Comparison of ENCODE assay signal across 8 mouse cellular contexts in genomic region chr7:44373889-44374652, GRCm38 (mm10). TPM values are rescaled to one million over a fixed set of nuclear protein-coding genes. Genes with fewer than 3 reads are reported as not detected.
DNase-seq lines count a peak whose midpoint lies in the region; ATAC-seq and TF ChIP-seq lines count a peak whose summit lies in the region.

No protein-coding gene starts in this region.

- no peaks in the 10 kb centered on the region for H3K9me3 ChIP-seq in heart, embryonic 15.5 days (replicated peaks)
- no peaks in the 10 kb centered on the region for H3K9me3 ChIP-seq in liver, embryonic 13.5 days (replicated peaks)
- H3K9me3 ChIP-seq in stomach, embryonic 15.5 days: no peaks in the 10 kb centered on the region

- peak; percentile 84 for ATAC-seq in heart, embryonic 15.5 days (replicated peaks; ENCODE audit: insufficient number of reproducible peaks, insufficient read depth, low FRiP score, low read depth)
- peak; percentile 85 for ATAC-seq in liver, embryonic 13.5 days (ENCODE audit: low read depth)
- peak; percentile 90 for ATAC-seq in stomach, embryonic 15.5 days (ENCODE audit: insufficient read depth, low FRiP score, low read depth)

- H3K27ac ChIP-seq in heart, embryonic 15.5 days: peak overlapping the region; percentile 45
- peak overlapping the region; percentile 25; the same call in 1 of the 2 replicates for H3K27ac ChIP-seq in liver, embryonic 13.5 days
- H3K27ac ChIP-seq in stomach, embryonic 15.5 days: peak overlapping the region; percentile 62

- no peaks in the 10 kb centered on the region for H3K36me3 ChIP-seq in heart, embryonic 15.5 days
- no peaks in the 10 kb centered on the region for H3K36me3 ChIP-seq in liver, embryonic 13.5 days
- H3K36me3 ChIP-seq in stomach, embryonic 15.5 days: no peaks in the 10 kb centered on the region

- peaks cover 22% of the 10 kb centered on the region for H3K4me1 ChIP-seq in heart, embryonic 15.5 days (replicated peaks)
- peaks cover 25% of the 10 kb centered on the region for H3K4me1 ChIP-seq in liver, embryonic 13.5 days (replicated peaks)
- peaks cover 6% of the 10 kb centered on the region; the same call in 1 of the 2 replicates for H3K4me1 ChIP-seq in stomach, embryonic 15.5 days

- peak overlapping the region; percentile 52 for H3K9ac ChIP-seq in heart, embryonic 15.5 days
- H3K9ac ChIP-seq in liver, embryonic 13.5 days: peak overlapping the region; percentile 66
- peak overlapping the region; percentile 23; the same call in 1 of the 2 replicates for H3K9ac ChIP-seq in stomach, embryonic 15.5 days

- DNase-seq in CD4-positive helper T cell, adult 2 months (ENCODE audit: low read depth, low spot score): peak; percentile 84
- peak; percentile 98 for DNase-seq in brain, embryonic 14.5 days (ENCODE audit: low read depth)
- peak; percentile 82 for DNase-seq in fibroblast of lung, adult 2 months (ENCODE audit: low read depth)
- peak; percentile 89 to 93 for DNase-seq in kidney, postnatal 25 days
- DNase-seq in liver, embryonic 13.5 days: peak; percentile 67
- peak; percentile 70 to 71 for DNase-seq in natural killer cell, adult 2 months (ENCODE audit: low spot score in 2 of 2)

- H3K27me3 ChIP-seq in heart, embryonic 15.5 days: 0 out of 2 replicates have a peak, but pooled peaks cover 3% of the 10 kb centered on the region
- H3K27me3 ChIP-seq in liver, embryonic 13.5 days: peaks cover 3% of the 10 kb centered on the region; the same call in 1 of the 2 replicates
- no peaks in the 10 kb centered on the region for H3K27me3 ChIP-seq in stomach, embryonic 15.5 days (replicated peaks)

- TF ChIP-seq POLR2A in brain, embryonic 14.5 days (IDR thresholded peaks at IDR 0.05; ENCODE audit: borderline replicate concordance, extremely low read depth, insufficient read depth, insufficient read length, poor library complexity, severe bottlenecking): no peak

- WGBS in heart, embryonic 15.5 days: under 1% methylated on average over 19 of the region's 19 CpGs
- WGBS in liver, embryonic 13.5 days (ENCODE audit: insufficient replicate concordance): under 1% methylated on average over 19 of the region's 19 CpGs
- WGBS in stomach, embryonic 15.5 days: under 1% methylated on average over 19 of the region's 19 CpGs

- no peak for TF ChIP-seq CTCF in brain, embryonic 14.5 days (IDR thresholded peaks at IDR 0.05; ENCODE audit: borderline replicate concordance, extremely low read depth, insufficient read depth, insufficient read length)

- H3K4me3 ChIP-seq in heart, embryonic 15.5 days: peak overlapping the region; percentile 59
- peak overlapping the region; percentile 65 for H3K4me3 ChIP-seq in liver, embryonic 13.5 days (replicated peaks)
- peak overlapping the region; percentile 58 for H3K4me3 ChIP-seq in stomach, embryonic 15.5 days (replicated peaks)

- H3K4me2 ChIP-seq in heart, embryonic 15.5 days: peak overlapping the region; percentile 89
- H3K4me2 ChIP-seq in liver, embryonic 13.5 days: peak overlapping the region; percentile 82
- peak overlapping the region; percentile 79 for H3K4me2 ChIP-seq in stomach, embryonic 15.5 days

RNA-seq across cellular contexts. Expression of gene Syt3, which starts 9.8 kb away (rescaled TPM):
- polyA plus RNA-seq in brain, embryonic 14.5 days (2012; rRNA removed): 35.5 and 41.6 TPM in 2 replicates
- polyA plus RNA-seq in heart, embryonic 15.5 days (2015; fragmentation: Nextera tagmentation; extraction: Ambion mirVana): 0.71 and 0.82 TPM in 2 replicates
- 0.03 and 0.09 TPM in 2 replicates for polyA plus RNA-seq in liver, embryonic 13.5 days (2015; fragmentation: Nextera tagmentation; extraction: Ambion mirVana)
- polyA plus RNA-seq in stomach, embryonic 15.5 days (2015; fragmentation: Nextera tagmentation; extraction: Ambion mirVana): 1.6 and 1.7 TPM in 2 replicates

RNA-seq across cellular contexts. Expression of gene 1700008O03Rik, which starts 11.5 kb away (rescaled TPM):
- 3.0 and 4.1 TPM in 2 replicates for polyA plus RNA-seq in brain, embryonic 14.5 days (2012; rRNA removed)
- 0.13 and 0.47 TPM in 2 replicates for polyA plus RNA-seq in heart, embryonic 15.5 days (2015; fragmentation: Nextera tagmentation; extraction: Ambion mirVana)
- polyA plus RNA-seq in liver, embryonic 13.5 days (2015; fragmentation: Nextera tagmentation; extraction: Ambion mirVana): 0.18 TPM in 1 of 2 replicates, not detected in the other
- 0.80 and 1.2 TPM in 2 replicates for polyA plus RNA-seq in stomach, embryonic 15.5 days (2015; fragmentation: Nextera tagmentation; extraction: Ambion mirVana)

RNA-seq across cellular contexts. Expression of gene Lrrc4b, which starts 54.7 kb away (rescaled TPM):
- polyA plus RNA-seq in brain, embryonic 14.5 days (2012; rRNA removed): 302 and 372 TPM in 2 replicates
- polyA plus RNA-seq in heart, embryonic 15.5 days (2015; fragmentation: Nextera tagmentation; extraction: Ambion mirVana): 1.8 TPM in 2 replicates
- not detected in 2 replicates for polyA plus RNA-seq in liver, embryonic 13.5 days (2015; fragmentation: Nextera tagmentation; extraction: Ambion mirVana)
- polyA plus RNA-seq in stomach, embryonic 15.5 days (2015; fragmentation: Nextera tagmentation; extraction: Ambion mirVana): 0.70 and 0.81 TPM in 2 replicates

Comparison
In these comparisons a context has a peak if more than half of its experiments do, and no peak if none do; other contexts are left out.
1. Peak in every context shown above with its lines: DNase-seq, ATAC-seq, H3K4me3 ChIP-seq and H3K27ac ChIP-seq.
2. RNA of gene Syt3, which starts 9.8 kb away (polyA plus RNA-seq): 35.5 to 41.6 TPM in brain, embryonic 14.5 days; 1.6 to 1.7 TPM in stomach, embryonic 15.5 days, 0.71 to 0.82 TPM in heart, embryonic 15.5 days and 0.03 to 0.09 TPM in liver, embryonic 13.5 days; every median in the first group is over 10 times any median in the second.
3. RNA of gene Lrrc4b, which starts 54.7 kb away (polyA plus RNA-seq): 302 to 372 TPM in brain, embryonic 14.5 days; 1.8 TPM in heart, embryonic 15.5 days, 0.70 to 0.81 TPM in stomach, embryonic 15.5 days and not detected in liver, embryonic 13.5 days; every median in the first group is over 100 times any median in the second.